Mouse (Mus musculus) thymus, adult 18-20 months (tissue): ENCODE data around the gene Plekhg6.

Source experiments
- DNase-seq, 2 experiments: peaks; one replicate each; pipeline ENCODE4 v3.0.0; 2022; ENCODE audit warnings: mixed read lengths in 2 of 2

Gene Plekhg6

DNA sequence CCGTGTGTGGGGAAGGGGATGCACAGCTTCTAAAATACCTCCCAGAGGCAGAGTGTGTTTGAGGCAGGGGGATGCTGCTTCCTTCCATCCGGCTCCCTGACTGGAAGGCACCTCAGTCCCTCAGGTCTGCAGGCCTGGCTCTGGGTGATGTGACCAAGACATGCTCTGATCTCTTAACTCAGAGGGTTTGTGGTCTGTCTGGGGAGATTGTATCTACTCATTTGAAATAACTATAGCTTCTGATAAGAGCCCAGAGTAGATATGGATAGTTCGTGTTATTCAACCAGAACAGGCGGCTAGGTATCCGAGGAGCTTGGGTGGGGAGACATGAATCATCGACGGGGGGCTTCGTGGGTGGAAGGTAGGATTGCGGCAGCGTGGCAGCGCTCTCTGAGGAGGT, 27.4 kb downstream of the Plekhg6 start:
- DNase-seq, result no peak

DNA sequence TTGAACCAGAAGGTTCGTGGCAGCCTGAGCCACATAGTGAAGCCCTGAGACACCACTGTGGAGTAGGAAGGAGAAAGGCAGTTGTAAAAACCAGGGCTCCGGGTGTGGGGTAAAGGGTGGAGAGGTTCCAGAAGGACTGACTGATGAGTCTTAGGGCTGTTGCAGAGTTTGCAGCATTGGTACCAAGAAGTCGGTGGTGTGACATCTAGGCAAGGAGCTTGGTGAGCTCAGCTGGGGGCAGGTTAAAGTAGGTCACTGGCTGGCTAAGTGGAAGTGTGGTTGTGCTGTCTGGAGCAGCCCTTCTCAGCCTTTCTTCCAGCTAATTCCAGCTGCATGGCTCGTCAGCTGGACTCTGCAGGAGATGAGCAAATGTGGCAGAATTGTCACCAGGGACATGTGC, 27.8 kb downstream of the Plekhg6 start:
- DNase-seq, result peak in 1 of 2 experiments; percentile 55

DNA sequence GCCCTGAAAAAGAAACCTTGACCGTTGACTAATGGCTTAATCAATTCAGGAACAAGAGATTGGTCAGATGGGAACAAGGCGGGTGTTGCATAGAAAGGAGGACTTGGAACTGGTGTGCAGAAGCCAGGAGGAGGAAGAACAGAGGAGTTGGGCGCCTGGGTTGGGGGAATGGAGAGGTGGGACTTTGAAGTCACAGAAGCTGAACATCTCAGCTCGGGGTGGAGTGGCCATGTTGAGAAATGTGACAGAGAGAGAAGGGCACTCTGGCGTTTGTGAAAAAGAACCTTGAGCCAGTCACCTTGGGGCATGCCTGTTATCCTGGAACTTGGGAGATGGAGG, 28.6 kb downstream of the Plekhg6 start:
- DNase-seq, result no peak

DNA sequence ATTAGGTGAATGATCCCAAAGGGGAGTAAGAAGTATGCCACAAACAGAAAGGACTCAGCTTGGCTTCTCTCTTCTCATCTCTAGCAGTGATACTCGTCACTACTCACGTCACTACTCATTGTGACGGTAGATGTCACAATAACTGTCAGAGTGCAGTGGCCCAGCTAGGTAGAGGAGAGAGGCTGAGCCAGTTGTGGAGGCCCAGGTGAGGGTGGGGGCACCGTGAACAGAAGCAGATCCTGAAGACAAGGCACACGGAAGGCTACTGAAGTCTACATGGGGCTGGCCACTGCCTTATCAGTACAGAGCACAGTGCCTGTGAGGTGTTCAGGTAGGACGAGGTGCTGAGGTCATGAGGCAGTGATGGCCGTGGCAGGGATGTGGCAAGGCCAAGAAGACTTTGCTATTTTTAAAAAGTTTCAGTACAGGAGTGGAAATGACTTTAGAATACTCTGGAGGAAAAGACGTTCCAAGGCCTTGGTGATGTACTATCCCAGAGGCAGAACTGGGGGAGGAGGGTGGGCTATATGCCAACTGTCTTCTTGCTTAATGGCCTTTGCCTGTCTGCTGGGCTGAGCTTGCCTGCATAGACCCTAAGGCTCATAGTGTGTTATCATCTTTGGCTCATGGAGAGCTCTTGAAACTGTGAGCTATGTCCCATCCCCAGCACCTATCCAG, 29.1 kb downstream of the Plekhg6 start:
- no peak for DNase-seq

DNA sequence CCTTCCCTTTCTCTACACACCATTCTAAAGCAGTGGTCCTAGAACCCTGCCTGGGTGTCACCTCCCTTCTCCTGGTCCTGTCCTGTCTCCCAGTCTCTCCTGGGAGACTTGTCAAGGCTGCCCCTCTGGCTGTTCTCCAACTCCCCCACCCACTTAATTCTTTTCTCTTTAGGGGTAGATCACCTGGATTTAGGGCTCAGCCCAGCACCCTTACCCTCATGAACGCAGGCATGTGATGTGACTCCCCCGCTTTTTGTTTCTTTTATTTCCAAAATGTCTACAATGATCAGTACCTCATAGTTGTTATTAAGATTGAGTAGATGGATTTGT, 29.6 kb downstream of the Plekhg6 start:
- no peak for DNase-seq

DNA sequence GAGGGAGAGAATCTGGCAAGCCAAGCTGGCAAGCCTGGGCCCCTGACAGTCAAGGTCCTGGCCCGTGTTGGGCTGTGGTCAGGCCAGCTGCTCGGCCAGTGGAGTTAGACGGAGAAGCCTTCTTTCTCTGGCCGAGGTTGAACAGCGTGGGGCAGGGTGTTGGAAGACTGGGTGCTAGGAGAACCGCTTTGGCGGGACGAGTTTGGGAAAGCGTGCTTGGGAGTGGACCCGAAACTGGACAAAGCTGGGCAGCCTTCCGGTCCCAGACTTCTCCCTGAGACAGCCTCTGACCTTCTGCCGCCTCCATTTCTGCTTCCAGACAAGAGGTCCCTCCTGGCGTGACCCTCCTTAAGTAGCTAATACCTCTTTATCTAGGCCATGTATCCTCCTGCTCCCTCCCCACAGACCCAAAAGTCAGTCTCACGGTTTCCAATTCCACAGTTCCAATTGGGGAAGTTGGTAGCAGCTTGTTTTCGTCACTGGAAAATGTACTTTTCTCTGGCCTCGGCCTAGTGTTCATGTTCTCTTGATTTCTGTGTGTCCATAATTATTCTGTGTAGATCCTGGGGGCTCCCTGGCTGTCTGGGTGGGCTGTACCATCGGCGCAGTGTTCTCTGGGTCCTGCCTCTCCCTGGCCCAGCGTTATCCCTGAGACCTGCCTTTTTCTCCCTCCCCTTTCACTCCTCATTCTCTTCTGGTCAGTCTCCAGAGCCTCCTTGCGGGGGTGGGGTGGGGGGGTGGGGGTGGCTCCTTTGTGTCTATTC, 30.2 kb downstream of the Plekhg6 start:
- no peak for DNase-seq

DNA sequence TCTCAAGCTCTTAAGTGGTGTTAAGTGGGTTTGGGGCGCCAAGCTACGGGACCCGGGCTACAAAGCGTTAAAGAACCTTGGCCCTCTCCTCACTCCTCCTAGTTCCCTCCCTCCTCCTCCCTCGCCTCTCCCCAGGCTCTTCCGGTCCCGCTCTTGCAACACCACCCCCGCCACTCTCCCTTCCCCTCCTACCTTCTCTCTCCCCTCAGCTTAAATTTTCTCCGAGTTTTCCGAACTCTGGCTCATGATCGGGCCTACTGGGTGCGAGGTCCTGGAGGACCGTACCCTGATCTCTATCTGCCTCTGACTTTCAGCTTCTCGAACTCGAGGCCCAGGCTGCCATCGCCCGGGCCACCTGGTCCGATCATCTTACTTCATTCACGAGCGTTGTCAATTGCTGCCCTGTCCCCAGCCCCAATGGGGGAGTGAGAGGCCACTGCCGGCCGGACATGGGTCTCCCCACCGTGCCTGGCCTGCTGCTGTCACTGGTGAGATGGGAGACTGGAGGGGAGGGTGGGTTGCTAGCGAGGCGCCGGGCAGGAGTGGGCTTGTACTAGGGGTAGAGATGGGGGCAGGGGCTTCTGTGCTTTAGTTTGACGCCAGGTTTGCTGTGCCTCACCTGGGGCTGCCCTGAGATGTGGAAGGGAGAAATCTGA, 30.9 kb downstream of the Plekhg6 start:
- DNase-seq, result peak; percentile 62 to 70

DNA sequence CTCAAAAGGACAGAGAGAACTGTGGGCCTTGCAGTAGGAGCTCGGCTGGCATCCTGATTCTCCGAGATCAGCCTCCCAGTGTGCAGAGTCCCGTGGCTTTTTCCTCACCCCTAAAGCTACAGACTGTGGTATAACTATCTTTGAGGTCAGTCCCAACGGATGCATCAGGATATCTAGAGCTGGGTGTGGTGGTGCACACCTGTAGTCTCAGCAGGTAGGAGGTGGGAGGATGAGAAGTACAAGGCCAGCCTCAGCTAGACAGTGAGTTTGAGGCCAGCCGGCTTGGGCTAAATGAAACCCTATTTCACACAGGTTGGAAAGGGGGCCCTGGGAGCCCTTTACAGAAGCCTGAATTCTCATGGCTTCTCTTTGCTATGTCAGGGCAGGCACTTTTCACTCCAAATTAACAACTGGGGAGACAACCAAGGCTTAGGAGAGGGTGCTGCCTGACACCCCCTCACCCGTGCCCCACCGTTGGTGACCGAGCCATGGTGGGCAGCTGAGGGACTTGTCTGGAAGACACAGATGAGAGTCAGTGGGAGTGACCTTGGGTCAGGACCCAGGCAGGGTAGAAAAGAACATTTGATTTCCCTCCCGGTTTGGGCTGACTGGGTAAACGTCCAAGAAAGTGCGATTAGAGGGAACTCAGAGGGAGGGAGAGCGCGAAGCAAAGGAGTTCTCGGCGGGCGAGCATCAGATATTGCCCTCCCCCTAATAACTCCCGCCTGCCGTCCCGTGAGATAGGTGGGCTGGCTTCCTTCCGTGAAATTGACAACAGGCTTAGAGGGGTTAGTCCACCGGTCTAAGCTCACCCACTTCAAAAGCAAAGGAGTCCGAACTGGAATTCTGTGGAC, 31.6 kb downstream of the Plekhg6 start, which contains the start of gene Tnfrsf1a:
Gene Tnfrsf1a (plus strand): TSS at position 642 of the 854 bp plus-strand sequence.
- no peak for DNase-seq

DNA sequence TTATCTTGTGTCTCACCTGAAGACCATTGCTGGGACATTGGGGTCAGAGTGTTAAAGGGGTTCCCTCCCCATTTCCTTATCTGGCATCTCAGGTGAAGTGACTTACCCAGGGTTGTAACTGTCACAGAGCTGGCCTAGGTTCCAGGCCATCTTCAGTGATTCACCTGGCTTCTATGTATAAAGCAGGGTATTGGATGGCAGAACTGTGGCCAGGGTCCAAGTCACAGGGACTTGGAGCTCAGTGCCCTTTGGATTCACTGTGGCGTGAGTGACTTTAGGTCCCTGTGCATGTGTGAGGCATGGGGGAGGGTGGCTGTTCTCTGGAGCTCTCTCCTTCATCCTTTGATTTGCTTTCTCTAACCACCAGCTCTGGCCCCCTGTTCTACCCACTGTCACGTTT, 34.6 kb downstream of the Plekhg6 start:
- no peak for DNase-seq

DNA sequence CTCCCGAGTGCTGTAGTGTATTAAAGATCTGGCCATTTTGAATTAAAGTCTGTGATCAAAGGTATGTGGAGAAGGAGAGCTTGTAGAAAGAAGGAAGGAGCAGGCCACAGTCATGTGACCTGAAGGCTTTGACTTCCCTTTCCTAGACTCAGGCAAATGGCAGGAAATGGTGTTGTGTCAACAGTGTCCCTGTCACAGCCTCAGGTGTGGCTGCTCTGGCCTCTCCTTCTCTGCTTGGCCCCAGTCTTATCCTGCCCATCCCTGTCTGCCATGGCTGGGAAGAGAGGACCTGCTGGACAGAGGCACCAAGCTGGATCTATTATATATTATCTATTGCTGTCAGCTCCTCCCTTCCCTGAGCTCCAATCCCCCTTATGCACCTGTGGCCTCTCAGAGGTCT, 35.0 kb downstream of the Plekhg6 start:
- DNase-seq, result no peak

DNA sequence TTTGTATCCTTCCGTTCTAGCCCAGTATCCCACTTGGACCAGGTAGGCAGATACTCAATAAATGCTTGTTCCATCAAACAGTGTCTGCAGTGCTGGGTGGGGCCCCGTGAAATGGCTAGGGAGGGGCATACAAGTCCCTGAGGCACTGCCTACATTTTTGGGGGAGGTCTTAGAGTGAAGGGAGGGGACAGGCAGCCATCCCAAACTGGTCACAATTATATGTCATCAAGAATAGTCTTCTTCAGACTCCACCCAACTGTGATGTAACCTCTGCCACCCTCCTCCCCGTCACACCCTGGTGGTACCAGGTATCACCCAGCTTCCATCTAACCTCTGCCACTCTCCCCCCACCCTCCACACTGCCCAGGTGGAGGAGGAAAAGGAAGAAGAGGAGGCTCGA, 35.7 kb downstream of the Plekhg6 start:
- no peak for DNase-seq

DNA sequence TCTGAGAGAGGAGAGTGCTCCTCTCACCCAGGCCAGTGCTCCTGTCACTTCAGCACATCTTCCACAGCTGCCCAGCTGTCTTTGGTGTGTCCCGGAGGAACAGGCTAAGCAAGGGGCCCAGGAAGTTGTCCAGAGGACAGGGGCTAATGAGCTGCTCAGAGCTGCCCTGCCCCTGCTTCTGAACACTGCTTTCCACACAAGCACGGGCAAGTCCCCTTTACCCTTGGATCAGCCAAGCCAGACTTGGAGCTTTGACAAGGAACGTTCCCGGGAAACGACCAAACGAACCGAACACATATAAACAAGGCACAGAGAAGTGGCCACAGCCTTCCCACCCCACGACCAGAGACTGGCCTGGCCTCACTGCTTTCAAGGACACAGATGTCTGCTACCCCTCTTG, 36.5 kb downstream of the Plekhg6 start:
- no peak for DNase-seq

DNA sequence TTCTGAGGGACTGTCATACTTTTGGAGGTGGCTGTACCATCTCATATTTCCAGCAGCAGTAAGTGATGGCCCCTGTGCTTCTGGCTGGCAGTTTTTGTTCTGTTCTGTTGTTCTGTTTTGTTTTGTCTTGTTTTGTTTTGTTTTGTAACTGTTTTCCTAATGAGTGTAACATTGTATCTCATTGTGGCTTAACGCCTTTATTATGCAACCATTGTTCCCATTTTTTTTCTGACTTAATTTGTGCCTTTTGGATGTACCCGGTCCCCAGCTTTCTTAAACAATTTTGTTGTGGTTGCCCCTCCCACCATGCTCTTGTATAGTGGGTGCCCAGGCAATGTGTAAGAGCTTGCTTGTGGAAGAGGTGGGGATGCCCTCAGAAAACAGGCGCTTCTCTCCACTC, 38.4 kb downstream of the Plekhg6 start:
- DNase-seq, result no peak

DNA sequence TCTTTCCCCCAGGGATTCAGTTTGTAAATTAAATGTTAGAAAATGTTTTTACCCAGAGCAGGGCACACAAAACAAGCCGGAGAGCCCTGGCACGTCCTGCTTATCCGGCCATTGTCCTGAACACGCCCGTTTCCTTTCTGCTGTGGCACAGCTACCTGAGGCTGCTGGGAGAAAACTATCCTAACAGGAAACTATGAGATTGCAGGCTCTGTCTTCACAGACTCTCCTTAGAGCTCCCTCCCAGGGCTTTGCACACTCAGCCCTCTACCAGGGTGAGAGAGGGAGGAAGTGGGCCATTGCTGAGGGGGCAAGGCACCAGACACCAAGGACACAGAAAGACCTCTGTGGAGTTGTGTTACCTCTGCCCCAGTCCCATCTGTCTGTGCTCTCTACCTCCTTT, 40.3 kb downstream of the Plekhg6 start:
- DNase-seq, result no peak

DNA sequence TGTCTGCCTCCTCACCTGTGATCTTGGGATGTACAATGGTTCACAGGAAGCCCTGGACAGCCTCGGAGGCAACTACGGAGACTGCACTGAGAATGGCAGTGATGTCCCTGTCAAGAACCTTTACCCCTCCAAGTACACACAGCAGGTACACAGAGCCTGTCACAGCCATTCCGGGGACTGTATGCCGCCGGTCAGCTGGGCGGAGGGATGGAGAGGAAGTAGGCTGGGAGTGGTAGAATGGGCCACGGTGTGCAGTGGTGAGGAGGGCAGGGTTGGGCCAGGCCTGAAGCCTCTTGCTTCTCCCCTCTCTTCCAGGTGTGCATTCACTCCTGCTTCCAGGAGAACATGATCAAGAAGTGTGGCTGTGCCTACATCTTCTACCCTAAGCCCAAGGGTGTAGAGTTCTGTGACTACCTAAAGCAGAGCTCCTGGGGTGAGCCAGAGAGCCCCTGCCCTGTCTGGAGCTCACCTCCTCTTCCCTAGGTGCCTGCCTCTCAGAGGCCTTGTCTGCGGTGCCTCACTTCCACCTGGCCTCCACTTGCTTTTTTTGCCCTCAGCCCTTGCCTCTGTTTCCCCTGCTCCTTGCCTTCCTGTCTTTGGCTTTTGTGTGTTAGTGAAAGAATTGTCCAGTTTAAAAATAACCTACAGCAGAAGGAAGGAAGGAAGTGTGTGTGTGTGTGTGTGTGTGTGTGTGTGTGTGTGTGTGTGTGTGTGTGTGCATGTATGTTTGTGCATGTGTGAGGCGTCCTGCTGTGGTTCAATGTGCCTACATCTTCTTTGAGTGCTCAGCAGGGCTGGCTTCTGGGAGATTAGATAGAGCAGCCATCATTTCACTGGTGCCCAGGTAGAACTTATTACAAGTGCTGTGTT, 41.6 kb downstream of the Plekhg6 start:
- DNase-seq, result no peak

DNA sequence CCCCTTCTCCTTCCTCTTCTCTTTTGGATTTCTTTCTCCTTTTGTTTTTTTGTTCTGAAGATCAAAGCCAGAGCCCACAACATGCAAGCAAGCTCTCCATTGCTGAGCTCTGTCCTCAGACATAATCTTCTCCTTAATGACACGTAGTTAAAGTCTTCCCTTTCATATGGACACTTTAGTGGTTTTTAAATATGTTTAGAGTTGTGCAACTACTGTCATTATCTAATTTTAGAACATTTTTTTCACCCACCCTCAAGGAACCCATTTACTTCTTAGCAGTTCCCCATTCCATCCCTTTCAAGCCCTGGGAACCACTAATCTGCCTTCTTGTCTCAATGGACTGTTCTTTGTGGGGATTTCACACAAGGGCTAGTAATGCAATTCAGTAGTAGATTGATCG, 46.2 kb downstream of the Plekhg6 start:
- DNase-seq, result no peak

DNA sequence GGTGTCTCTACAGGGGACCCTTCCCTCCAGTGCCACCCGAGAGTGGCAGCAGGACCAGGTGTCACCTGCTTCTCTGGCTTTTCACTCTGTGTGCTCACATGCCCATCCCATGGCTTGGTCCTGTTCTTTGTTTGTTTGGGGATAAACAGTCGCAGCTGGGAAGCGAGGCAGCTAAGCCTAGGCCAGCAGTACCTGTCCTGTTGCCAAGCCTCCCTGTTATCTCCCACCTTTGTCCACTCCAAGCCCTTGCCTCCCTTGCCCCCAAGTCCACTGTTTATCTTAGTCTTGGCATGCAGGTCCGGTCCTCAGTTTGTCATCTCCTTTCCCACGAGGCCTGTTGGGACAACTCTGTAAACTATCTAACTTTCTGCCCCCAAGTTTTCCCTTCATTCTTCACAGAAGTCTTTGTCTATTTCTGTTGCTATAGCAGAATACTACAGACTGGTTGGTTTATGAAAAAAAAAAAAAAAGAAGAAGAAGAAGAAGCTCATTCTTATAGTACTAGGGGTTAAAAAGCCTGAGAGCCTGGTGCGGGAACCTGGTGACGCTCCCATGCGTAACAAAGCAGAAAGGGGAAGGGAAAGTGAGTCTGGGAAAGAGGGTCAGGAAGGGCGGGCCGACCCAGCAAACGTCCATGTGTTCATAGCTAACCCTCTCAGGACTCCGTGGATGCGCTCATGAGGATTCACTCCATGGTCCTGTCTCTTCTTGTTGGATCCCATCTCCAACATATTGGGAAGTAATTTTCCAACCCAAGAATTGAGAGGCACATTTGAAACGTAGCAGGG, 47.3 kb downstream of the Plekhg6 start:
- DNase-seq, result no peak

DNA sequence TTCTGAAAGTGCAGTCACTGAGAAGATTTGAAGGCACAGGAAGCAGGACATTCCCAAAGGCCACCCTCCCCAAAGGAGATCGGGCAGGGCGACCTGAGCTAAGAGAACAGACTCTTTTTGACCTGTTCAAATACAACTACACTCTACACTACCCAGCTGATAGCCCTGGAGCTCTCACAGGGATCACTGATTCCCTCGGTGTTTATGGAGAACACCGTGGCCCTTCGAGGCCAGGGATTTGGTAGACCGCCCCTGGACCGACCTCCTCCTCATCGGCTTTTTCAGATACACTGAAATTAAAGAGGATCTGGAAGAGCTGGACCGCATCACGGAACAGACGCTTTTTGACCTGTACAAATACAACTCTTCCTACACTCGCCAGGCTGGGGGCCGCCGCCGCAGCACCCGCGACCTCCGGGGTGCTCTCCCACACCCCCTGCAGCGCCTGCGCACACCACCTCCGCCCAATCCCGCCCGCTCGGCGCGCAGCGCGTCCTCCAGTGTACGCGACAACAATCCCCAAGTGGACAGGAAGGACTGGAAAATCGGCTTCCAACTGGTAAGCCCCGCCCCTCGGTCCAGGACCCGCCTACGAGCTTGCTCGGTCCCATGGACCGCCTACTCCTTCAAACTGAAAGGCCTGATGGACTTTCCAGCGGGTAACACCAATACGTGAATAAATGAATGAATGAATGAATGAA, 49.8 kb downstream of the Plekhg6 start:
- peak; percentile 61 to 69 for DNase-seq

DNA sequence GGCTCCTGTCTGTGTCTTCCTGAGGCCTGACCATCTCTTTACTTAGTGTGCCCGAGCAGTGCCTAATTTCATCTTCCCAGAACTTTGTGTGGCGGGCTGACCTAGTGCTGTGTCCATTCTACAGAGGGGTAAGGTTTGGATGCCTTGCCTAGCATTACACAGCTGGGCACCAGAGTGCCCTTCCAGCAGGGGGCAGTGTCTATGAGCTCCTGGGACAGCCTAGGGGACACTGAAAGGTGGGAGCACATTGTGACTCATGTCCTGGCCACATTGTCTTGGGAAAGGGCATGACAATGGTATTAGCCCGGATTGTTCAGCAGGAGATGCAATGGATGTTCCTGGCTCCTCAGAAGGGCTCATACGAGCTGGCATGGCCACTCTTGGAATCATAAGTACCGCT, 52.4 kb downstream of the Plekhg6 start:
- peak in 1 of 2 experiments; percentile 58 for DNase-seq

DNA sequence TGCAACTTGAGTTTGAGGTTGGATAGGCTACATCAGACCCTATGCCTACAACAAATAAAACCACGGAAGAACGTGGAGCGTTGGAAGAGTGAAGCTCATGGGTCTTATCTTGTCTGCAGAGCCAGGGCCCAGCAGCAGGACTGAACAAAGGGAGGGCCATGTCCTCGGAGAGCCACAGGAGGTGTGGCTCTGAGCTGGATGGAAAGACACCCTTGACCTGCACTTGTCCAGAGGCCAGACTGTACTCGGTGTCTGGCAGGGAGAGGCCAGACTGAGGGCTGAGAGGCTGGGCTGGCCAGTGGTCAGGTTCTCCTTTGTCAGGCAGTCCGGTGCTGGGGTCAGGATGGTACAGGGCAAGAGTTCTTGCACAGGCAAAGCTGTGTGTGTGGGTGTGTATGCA, 55.3 kb downstream of the Plekhg6 start:
- DNase-seq, result no peak

DNA sequence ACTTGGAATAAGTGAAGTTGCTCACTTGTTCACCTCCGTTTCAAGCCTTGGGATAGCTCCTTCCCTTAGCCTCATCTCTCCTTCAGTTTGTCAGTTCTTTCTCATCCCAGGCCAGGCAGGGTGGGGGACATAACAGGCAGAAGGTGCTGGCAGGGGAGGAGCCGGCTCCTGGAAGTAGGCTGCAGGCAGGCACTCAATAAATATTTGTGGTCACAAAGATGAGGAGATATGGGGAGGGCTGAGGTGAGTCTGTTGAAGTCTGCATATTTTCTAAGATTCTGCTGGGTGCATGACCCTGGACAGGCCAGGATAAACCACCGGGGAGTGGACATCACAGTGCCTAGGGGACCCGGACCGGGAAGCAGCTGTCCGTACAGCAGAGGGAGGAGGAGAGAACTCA, 57.0 kb downstream of the Plekhg6 start:
- DNase-seq, result no peak
